Mouse (Mus musculus) myocyte (in vitro differentiated cells): ENCODE results near the gene Pitpnb. TPM values are rescaled to one million over a fixed set of nuclear protein-coding genes. Genes with fewer than 3 reads are reported as not detected.
A peak's percentile ranks its signal among the peaks of the same experiment; 100 is the strongest.

Experiments
- H3K27me3 ChIP-seq: one replicate; pipeline ENCODE4 v1.6.1; 2011; ENCODE audit not compliant: control insufficient read depth, insufficient read depth, insufficient read length
- H3K36me3 ChIP-seq: one replicate; pipeline ENCODE4 v1.6.1; 2011; ENCODE audit not compliant: control insufficient read depth, insufficient read depth
- H3K4me2 ChIP-seq: one replicate; pipeline ENCODE4 v1.6.1; 2011; ENCODE audit warnings: low read depth, control low read depth
- H3K4me3 ChIP-seq: one replicate; pipeline ENCODE4 v1.5.1; 2011; ENCODE audit warnings: mild to moderate bottlenecking, control low read depth, moderate library complexity
- H3K79me2 ChIP-seq: one replicate; pipeline ENCODE4 v1.6.1; 2011; ENCODE audit not compliant: control insufficient read depth, insufficient read depth
- H3ac ChIP-seq: one replicate; pipeline ENCODE4 v1.6.1; 2011; ENCODE audit not compliant: control insufficient read depth, insufficient read length
- CEBPB ChIP-seq: IDR thresholded peaks from 2 replicates; pipeline ENCODE4 v1.6.1; 2011; ENCODE audit warnings: mild to moderate bottlenecking, moderate library complexity; ENCODE audit not compliant: poor library complexity, insufficient read depth, severe bottlenecking
- E2F4 ChIP-seq: IDR thresholded peaks from one replicate; pipeline ENCODE4 v1.6.1; 2011; ENCODE audit warnings: mild to moderate bottlenecking, control low read depth, moderate library complexity; ENCODE audit not compliant: insufficient read depth
- MAX ChIP-seq: IDR thresholded peaks from one replicate; pipeline ENCODE4 v1.6.1; 2011; ENCODE audit warnings: low read depth, mild to moderate bottlenecking, control low read depth
- MYOD1 ChIP-seq, 3 experiments: IDR thresholded peaks; one replicate each; pipeline ENCODE4 v1.6.1; 2011; ENCODE audit warnings: control low read depth in 2 of 3, low read depth in 2 of 3, mild to moderate bottlenecking in 2 of 3, moderate library complexity in 1 of 3; ENCODE audit not compliant: insufficient read length in 2 of 3, control insufficient read depth in 1 of 3
- MYOG ChIP-seq, 3 experiments: IDR thresholded peaks; one replicate each; pipeline ENCODE4 v1.6.1; 2011; ENCODE audit warnings: control low read depth in 2 of 3, low read depth in 2 of 3, mild to moderate bottlenecking in 2 of 3; ENCODE audit not compliant: insufficient read length in 2 of 3, control insufficient read depth in 1 of 3, insufficient read depth in 1 of 3
- POLR2A ChIP-seq: IDR thresholded peaks from one replicate; pipeline ENCODE4 v1.6.1; 2011; ENCODE audit warnings: low read depth, mild to moderate bottlenecking, control low read depth, moderate library complexity; ENCODE audit not compliant: insufficient read length
- POLR2AphosphoS2 ChIP-seq: IDR thresholded peaks from one replicate; pipeline ENCODE4 v1.6.1; 2011; ENCODE audit warnings: low read depth, control low read depth; ENCODE audit not compliant: insufficient read length
- REST ChIP-seq: IDR thresholded peaks from one replicate; pipeline ENCODE4 v1.6.1; 2011; ENCODE audit warnings: mild to moderate bottlenecking, control low read depth, moderate library complexity; ENCODE audit not compliant: insufficient read depth, insufficient read length
- SRF ChIP-seq: IDR thresholded peaks from one replicate; pipeline ENCODE4 v1.6.1; 2011; ENCODE audit warnings: low read depth; ENCODE audit not compliant: control insufficient read depth, insufficient read length
- TCF12 ChIP-seq: IDR thresholded peaks from one replicate; pipeline ENCODE4 v1.6.1; 2011; ENCODE audit warnings: mild to moderate bottlenecking, control low read depth; ENCODE audit not compliant: poor library complexity, insufficient read depth, severe bottlenecking
- TCF3 ChIP-seq: IDR thresholded peaks from one replicate; pipeline ENCODE4 v1.6.1; 2011; ENCODE audit warnings: low read depth, control low read depth; ENCODE audit not compliant: insufficient read length
- USF1 ChIP-seq: IDR thresholded peaks from one replicate; pipeline ENCODE4 v1.6.1; 2011; ENCODE audit warnings: low read depth, mild to moderate bottlenecking, control low read depth, moderate library complexity
- polyA plus RNA-seq: library from polyadenylated mRNA; unstranded; fragments of >200 nt; fragmentation: generic; extraction: Trizol; gene quantifications from one replicate; pipeline ENCODE4 v1.2.1, GENCODE M21; 2012; ENCODE audit warnings: missing spikeins

The Pitpnb gene
- polyA plus RNA-seq, 1 experiment: 52.2 TPM

DNA sequence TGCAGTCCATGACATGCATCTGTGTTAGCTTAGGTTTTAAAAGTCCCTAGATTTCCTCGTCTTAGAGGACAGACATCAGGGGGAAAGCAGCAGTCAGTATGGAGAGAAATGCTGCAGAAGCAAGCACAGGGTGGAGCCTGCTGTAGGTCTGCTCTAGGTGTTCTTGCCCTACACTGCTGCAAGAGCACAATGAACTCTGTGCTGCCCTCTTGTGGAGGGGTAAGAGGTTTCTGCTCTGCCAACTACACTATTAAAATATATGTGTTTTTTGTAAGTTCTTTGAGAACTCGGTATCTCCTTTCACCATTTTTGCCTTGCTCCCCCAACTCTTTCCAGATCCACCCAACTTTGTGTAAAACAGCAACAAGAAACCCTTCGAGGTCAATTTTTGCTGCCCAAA, 25.8 kb upstream of the Pitpnb start:
- no peak overlapping the region for H3K4me2 ChIP-seq
- TF ChIP-seq MYOG (IDR thresholded peaks at IDR 0.05; ENCODE audit: control insufficient read depth in 1 of 3, insufficient read depth in 1 of 3, insufficient read length in 2 of 3, low read depth in 2 of 3): no peak
- TF ChIP-seq CEBPB: no peak
- no peak for TF ChIP-seq POLR2A
- TF ChIP-seq MAX: no peak
- no peak for TF ChIP-seq USF1
- no peak for TF ChIP-seq MYOD1 (IDR thresholded peaks at IDR 0.05; ENCODE audit: control insufficient read depth in 1 of 3, insufficient read length in 2 of 3, low read depth in 2 of 3)
- TF ChIP-seq E2F4: no peak
- no peak for TF ChIP-seq REST
- TF ChIP-seq POLR2AphosphoS2: no peak
- TF ChIP-seq TCF3: no peak
- no peak for TF ChIP-seq TCF12
- H3K4me3 ChIP-seq: no peak overlapping the region
- H3K27me3 ChIP-seq: peaks cover 30% of the 10 kb centered on the region
- H3ac ChIP-seq: no peak overlapping the region
- no peaks in the 10 kb centered on the region for H3K79me2 ChIP-seq
- H3K36me3 ChIP-seq: no peaks in the 10 kb centered on the region

DNA sequence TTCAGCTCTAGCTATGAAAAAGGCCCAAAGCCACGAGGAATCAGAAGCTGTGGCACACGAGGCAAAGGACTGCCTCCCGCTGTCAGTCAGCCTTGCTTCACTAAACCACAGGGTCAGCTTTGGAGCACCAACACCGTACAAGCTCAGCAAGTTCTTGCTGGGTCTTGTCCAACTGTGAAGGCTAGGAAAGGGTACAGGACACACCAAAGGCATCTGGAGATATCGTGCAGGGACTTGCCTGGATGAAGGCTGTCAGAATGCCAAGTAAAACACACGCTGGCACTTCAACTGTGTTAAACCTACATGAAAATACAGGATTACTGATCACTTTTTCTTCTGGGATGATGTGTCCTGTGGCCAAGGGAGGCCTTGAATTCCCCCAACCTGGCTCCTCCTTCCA, 20.4 kb upstream of the Pitpnb start:
- Histone ChIP-seq H3K36me3 (no peaks in the 10 kb centered on the region), H3K4me2 (no peak overlapping the region), H3K79me2 (no peaks in the 10 kb centered on the region), H3K4me3 (no peak overlapping the region), H3ac (no peak overlapping the region), H3K27me3 (peaks cover 13% of the 10 kb centered on the region)
- TF ChIP-seq SRF (no peak), MYOG (IDR thresholded peaks at IDR 0.05; ENCODE audit: control insufficient read depth in 1 of 3, insufficient read depth in 1 of 3, insufficient read length in 2 of 3, low read depth in 2 of 3) (no peak), POLR2A (no peak)

DNA sequence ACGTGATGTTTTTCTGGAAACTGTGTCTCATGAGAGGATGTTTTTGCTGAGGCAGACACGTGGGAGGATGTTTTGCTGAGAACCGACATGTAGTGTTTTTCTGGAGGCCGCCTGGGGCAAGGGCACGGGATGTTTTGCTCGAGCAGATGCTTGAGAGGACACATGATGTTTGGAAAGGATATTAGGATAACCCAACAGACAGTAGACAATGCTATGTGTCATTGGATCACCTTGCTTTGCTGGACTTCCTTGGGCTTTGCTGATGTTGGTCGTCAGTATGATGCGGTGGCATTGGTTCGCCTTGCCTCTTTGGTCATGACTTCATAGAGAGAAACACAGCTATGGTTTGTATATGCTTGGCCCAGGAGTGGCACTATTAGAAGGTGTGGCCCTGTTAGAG, 16.7 kb upstream of the Pitpnb start:
- no peak for TF ChIP-seq TCF3
- no peak for TF ChIP-seq USF1
- Histone ChIP-seq H3K4me2 (no peak overlapping the region), H3K79me2 (no peaks in the 10 kb centered on the region), H3K27me3 (peaks cover 14% of the 10 kb centered on the region), H3K36me3 (no peaks in the 10 kb centered on the region), H3ac (no peak overlapping the region), H3K4me3 (no peak overlapping the region)

DNA sequence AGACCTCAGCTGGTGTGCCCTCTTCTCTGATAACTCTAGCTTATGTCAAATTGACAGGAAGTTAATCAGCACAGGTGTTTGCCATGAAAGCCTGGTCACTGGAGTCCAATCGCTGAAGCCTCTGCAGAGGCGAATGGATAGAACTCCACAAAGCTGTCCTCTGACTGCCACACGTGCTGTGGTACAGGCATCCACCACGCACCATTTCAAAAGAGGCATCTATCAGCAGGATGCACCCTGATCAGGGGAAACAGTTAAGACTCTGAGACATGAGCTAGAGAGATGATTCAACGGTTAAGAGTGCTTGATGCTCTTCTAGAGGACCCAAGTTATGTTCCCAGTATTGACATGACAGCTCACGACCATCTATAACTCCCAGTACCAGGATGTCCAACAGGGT, 15.5 kb upstream of the Pitpnb start:
- H3K79me2 ChIP-seq: no peaks in the 10 kb centered on the region
- H3K4me2 ChIP-seq: no peak overlapping the region
- TF ChIP-seq MAX (no peak), POLR2AphosphoS2 (no peak), TCF12 (no peak), MYOD1 (IDR thresholded peaks at IDR 0.05; ENCODE audit: control insufficient read depth in 1 of 3, insufficient read length in 2 of 3, low read depth in 2 of 3) (no peak), USF1 (no peak), MYOG (IDR thresholded peaks at IDR 0.05; ENCODE audit: control insufficient read depth in 1 of 3, insufficient read depth in 1 of 3, insufficient read length in 2 of 3, low read depth in 2 of 3) (no peak), SRF (no peak), REST (no peak), POLR2A (no peak), TCF3 (no peak), E2F4 (no peak), CEBPB (no peak)
- H3K27me3 ChIP-seq: peaks cover 14% of the 10 kb centered on the region
- H3K36me3 ChIP-seq: no peaks in the 10 kb centered on the region
- H3ac ChIP-seq: no peak overlapping the region
- H3K4me3 ChIP-seq: no peak overlapping the region

DNA sequence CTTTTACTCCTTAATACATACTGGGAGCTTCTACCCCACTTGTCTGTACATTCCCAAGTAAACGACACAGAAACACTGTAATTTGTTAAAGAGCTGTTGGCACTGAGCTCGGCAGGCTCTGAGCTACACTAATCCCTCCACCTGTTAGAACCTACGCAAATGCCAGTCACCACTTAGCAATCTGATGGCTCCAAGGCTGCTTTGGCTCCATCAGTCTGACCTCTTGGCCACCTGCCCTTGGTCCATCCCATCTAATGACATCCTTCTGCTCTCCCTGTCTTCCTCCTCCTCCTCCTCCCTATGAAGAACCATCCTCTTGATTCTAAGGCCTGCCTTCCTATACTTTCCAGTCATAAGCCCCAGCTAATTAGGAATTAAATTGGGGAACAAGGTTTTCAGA, 13.0 kb upstream of the Pitpnb start:
- Histone ChIP-seq H3K4me2 (no peak overlapping the region), H3K27me3 (peaks cover 14% of the 10 kb centered on the region), H3ac (no peak overlapping the region), H3K4me3 (no peak overlapping the region), H3K36me3 (no peaks in the 10 kb centered on the region), H3K79me2 (no peaks in the 10 kb centered on the region)
- TF ChIP-seq REST (no peak), POLR2AphosphoS2 (no peak), MAX (no peak), E2F4 (no peak), TCF3 (no peak), USF1 (no peak), CEBPB (no peak), POLR2A (no peak), MYOG (IDR thresholded peaks at IDR 0.05; ENCODE audit: control insufficient read depth in 1 of 3, insufficient read depth in 1 of 3, insufficient read length in 2 of 3, low read depth in 2 of 3) (peak in 1 of 3 experiments; percentile 14), SRF (no peak), MYOD1 (IDR thresholded peaks at IDR 0.05; ENCODE audit: control insufficient read depth in 1 of 3, insufficient read length in 2 of 3, low read depth in 2 of 3) (peak in 2 of 3 experiments; percentile 41 to 64), TCF12 (no peak)

DNA sequence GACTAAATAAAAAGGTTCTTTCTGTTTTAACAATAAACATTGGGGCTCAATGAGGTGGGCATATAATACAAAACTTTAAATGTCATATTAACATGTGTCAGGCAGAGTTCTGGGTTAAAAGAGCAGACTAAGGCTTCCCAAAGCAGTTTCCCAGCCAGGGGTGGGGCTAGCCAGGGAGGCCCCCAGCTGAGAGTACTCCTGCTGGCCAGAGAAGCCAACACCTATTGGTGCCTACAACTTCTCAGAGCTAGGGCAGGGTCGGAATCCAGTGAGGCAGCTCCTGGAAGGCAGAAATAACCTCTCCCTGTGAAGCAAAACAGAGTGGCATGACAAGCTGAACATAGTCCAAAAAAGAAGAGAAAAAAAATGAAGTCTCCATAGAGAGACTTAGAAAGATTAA, 11.6 kb upstream of the Pitpnb start:
- Histone ChIP-seq H3K79me2 (no peaks in the 10 kb centered on the region), H3K27me3 (peaks cover 19% of the 10 kb centered on the region), H3K4me3 (no peak overlapping the region), H3K36me3 (no peaks in the 10 kb centered on the region), H3ac (no peak overlapping the region), H3K4me2 (no peak overlapping the region)
- TF ChIP-seq E2F4 (no peak), TCF3 (no peak), POLR2A (no peak), POLR2AphosphoS2 (no peak), MYOG (IDR thresholded peaks at IDR 0.05; ENCODE audit: control insufficient read depth in 1 of 3, insufficient read depth in 1 of 3, insufficient read length in 2 of 3, low read depth in 2 of 3) (no peak), REST (no peak), USF1 (no peak), CEBPB (no peak), MAX (no peak)
